Mouse (Mus musculus) cerebellum, adult 11-12 months (tissue): ENCODE results near the gene Slc25a11.

Experiments used
- DNase-seq: peaks from one replicate; pipeline ENCODE4 v3.0.0; 2022

Gene Slc25a11

DNA sequence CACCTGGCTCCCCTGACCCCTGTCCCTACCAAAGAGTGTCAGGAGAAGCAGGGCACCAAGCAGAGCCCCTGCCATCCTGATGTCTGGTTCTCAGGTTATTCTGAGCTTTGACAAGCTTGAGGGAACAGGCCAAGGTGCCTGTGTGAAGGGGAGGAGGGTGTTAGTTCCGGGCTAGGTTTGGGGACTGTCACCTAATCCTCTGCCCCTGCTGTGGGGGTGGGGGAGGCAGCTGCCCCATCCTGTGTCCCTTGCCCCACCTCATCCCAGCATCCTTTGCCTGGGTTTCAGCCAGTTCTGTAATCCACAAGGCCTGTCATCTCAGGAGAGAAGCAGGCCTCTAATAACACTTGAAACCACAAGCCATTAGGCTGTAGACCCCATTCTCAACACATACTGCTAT lies 28.2 kb downstream of the Slc25a11 start, which contains the start of gene Chrne:
TSS of gene Chrne (minus strand) at position 116 of the 400 bp plus-strand sequence.
- DNase-seq, result no peak

- DNase-seq, result no peak
Measured at GRCm38 (mm10) chr11:70615516-70616093, 31.7 kb downstream of the Slc25a11 start, which contains the start of gene 4930544D05Rik. 4930544D05Rik (plus strand) TSS chr11:70615848.

DNA sequence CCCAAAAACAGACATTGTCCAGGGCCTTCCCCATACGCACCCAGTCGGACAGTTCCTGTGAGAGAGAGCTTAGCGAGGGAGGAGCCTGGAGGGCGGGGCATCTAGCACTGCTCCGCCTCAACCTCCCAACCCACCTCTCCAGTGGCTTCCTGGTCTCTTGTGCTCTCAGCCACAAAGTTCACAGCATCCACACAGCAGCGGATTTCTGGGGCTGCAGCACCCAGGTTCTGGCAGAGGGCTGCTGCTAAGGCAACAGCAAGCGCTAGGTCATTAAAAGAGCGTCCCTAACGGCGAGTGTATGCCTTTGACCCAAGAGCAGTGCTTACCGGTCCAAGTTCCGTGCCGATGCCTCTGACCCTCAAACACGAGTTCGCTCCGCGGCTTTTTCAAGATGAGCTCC lies 32.2 kb downstream of the Slc25a11 start:
- DNase-seq, result no peak

GRCm38 (mm10) chr11:70612505-70612904 lies 34.8 kb downstream of the Slc25a11 start:
- no peak for DNase-seq

DNA sequence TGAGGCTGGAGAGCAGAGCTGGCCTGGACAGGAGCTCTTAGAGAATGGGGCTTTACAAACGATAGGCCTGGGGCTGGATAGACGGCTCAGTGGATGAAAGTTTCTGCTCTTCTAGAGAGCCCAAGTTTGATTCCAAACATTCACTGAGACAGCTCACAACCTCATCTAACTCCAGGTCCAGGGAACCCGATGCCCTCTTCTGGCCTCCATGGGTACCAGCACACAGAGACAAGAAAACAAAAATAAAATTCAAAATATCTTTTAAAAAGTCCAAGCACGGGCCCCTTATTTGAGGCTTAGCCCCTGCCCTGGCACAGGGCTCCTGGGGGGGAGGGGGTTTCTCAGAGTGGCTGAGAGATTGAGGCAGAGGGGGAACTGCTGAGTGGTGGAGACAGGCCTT lies 36.5 kb downstream of the Slc25a11 start:
- DNase-seq, result no peak

DNA sequence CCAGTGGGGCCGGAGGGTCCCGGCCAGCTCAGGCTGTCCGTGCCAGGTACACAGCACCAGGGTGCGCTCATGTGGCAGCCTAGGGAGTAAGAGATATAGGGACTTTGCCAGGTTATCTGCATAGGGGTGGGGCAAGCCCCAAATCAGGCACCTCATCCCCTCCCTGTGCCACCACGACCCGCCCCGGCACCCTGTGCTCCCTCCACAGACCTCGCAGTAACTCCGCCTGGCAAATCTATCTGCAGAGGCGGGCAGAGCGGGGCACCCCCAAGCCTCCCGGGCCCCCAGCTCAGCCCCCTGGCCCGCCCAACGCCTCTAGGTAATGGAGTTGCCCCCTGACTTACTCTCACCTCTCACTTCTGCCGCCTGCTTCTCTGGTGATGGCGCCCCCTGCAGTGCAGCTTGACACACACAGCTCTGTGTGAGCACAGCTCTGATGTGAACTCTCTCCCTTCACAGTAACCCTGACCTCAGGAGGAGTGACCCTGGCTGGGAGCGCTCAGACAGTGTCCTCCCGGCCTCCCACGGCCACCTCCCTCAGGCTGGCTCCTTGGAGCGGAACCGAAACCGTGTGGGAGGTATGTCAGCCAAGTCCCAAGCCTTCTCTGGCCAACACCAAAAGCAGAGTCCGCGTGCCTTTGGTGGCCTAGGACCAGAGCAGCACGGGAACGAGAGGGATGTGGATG lies 38.8 kb downstream of the Slc25a11 start:
- DNase-seq, result no peak

GRCm38 (mm10) chr11:70607611-70608010 lies 39.7 kb downstream of the Slc25a11 start:
- DNase-seq, result no peak

DNA sequence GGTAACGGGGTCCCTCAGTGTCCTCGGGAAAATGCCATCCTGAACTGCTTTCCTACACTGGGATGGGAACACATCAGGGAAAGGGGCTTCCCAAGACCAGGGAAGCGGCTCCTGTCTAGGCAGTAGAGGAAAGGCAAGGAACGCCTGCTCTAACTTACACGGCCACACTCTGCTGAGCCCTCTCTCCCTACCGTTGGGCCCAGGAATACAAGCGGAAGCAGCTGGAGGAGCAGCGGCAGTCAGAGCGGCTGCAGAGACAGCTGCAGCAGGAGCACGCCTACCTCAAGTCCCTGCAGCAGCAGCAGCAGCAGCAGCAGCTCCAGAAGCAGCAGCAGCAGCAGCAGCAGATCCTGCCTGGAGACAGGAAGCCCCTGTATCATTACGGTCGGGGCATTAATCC lies 40.6 kb downstream of the Slc25a11 start:
- no peak for DNase-seq

DNA sequence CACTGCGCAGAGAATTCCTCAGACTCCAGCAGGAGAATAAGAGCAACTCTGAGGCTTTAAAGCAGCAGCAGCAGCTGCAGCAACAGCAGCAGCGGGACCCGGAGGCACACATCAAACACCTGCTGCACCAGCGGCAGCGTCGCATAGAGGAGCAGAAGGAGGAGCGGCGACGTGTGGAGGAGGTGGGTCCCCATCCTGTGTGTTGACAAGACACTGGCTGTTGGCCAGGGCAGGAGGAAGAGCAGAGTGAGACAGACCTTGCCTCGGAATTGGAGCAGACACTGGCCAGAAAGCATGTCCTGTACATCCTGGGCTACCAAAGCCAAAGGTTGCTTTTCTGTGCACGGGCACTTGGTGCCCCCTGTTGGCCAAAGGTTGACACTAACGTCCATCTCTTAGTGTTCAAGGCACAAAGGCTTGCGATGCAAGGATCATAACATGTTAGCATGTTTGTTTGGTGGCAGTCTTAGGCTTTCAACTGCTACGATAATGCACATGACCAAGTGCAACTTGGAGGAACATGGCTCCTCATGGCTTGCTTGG lies 42.2 kb downstream of the Slc25a11 start:
- peak; percentile 71 for DNase-seq

DNA sequence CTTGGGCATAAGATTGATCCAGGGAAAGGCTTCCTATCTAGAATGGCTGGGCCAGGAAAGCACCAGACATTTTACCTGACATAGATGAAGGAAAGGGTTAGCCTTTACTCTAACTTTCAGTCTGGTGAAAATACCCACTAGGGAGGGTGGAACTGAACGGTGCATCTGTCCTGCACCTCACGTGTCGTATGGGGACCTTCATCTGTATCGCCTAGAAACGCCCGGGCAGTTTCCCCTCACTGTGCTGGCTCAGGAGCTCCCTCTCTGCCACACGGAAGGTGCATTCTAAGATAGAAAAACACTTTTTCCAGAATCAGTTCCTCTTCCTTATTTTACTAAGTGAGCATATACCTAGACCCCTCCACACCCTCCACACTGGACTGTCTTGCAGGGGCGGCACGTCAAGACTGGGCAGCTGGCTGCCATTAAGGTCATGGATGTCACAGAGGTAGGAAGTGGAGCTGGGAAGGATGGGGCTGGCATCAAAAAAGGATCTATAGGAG lies 48.8 kb downstream of the Slc25a11 start:
- no peak for DNase-seq

DNA sequence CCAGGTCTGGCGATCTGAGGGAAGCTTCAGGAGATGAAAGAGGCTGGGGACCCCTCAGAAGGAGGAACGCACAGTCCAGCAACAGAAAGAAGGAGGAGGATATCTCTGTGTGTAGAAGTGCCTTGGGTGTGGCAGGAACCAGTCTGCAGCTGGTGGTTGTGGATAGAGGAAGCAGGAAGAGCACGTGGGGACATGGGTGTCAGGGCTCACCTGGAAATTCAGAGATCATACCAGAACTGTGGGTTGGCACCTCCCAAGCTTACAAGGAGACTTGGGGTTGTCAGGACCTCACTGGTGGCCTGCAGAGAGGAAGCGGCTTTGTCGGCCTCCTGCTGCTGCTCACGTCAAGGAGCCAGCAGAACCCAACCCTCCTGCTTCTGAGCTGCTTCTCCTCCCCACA lies 50.0 kb downstream of the Slc25a11 start:
- DNase-seq, result no peak

DNA sequence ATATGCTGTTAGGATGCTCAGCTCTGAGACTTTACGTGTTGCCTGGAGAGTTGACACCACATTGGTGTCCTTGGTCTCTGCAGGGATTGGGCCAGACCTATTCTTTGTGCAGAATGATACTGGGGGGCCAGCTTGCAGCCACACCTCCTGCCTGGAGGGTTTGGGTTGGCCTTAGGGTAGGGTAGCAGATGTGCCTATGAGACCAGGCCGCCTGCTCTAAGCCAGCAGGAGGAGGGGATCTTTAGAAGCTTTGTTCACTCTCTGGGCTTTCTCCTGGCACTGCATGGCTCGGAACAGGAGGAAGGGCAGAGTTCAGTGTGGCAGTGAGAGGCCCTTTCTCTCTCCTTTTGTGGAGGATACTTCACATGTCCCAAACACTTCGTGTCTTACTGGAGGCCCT lies 51.2 kb downstream of the Slc25a11 start:
- no peak for DNase-seq

DNA sequence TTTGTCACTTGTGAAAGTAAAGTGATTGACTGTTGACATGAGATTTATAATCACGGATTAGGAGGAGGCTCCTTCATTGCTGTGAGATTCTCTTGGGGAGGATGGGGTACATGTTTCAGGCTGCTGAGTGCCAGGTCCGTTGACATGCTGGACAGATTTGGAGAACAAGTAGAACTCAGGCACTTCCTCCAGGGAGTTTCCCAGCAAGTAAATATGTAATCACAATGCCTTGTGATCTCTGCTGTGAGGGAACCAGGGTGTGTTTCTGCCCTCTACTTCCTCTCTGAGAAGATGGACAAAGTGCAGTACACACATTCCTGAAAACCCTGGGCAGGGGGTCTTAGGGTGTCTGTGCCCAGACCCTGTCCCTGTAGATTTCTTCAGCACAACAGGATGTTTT lies 51.6 kb downstream of the Slc25a11 start:
- no peak for DNase-seq

DNA sequence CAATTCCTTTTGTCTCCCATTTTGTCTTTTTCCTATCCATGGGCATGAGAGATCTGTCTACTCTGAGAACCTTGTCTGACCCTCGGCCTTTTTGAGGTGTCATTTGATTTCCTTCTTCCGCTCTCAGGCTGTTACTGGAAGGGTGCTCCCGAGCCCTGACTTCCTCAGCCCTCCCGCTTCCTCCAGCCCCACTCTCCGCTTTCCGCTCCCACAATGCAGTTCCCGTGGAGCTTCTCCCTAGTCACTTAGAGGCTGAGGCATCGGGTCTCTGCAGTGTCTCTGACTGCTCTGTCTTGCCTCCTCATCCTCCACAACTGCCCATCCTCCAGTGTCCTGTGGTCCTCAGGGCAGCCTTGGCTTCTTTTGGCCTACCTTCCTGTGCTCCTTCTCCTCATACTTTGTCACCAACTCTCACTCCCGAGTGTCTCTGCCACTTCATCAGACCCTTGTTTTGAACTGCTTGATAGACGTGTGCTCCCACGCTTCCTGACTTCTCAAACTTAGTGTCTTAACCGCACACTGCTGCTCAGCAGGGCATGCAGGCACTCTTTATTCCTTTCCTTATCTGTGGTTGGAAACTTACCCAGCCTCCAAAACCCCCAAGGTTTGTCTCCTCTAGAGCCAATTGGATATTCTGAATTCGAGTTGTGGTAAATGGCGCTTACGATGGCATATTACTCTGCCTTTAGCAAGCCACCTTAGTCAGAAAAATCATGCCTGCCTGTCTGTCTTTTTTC lies 52.9 kb downstream of the Slc25a11 start:
- no peak for DNase-seq
